Mouse (Mus musculus): ENCODE measurements around the gene Smpd4.

GRCm38 (mm10) chr16:17575870-17576824 lies 43.0 kb upstream of the Smpd4 start:
- TF ChIP-seq CTCF (conservative IDR thresholded peaks at IDR 0.05 in 1 of 2, IDR thresholded peaks at IDR 0.05 in 1 of 2; ENCODE audit: low read depth in 2 of 2, low read length in 2 of 2), result no peak
- TF ChIP-seq TBP (conservative IDR thresholded peaks at IDR 0.05; ENCODE audit: low read depth, low read length), result no peak
- no peak for TF ChIP-seq ZNF384 (IDR thresholded peaks at IDR 0.05; ENCODE audit: low read depth, low read length)

Measured in CH12.LX (cell line).